Mouse (Mus musculus) heart, postnatal 0 days (tissue): ENCODE measurements at regions not wholly inside any gene's neighbourhood (a gene's known extent, or its start where the extent isn't known, plus 50 kb on each side); places are given as distances from the start of the nearest gene placed in this dataset.

ENCODE experiments used
- ATAC-seq: fragments of 200-750 bp; cut with Nextera tagmentation; 2 replicates; pipeline ENCODE4 v1.8.0; 2017; ENCODE audit warnings: low read depth, moderate number of reproducible peaks, moderate library complexity; ENCODE audit not compliant: insufficient read depth
- DNase-seq: peaks from one replicate; pipeline ENCODE4 v3.0.0-alpha.2; 2016; ENCODE audit warnings: low spot score
- H3K27ac ChIP-seq: fragments of 300-500 bp; sonication (generic); 2 replicates; pipeline ENCODE4 v1.5.1; 2014; ENCODE audit warnings: low read depth, mild to moderate bottlenecking
- H3K27me3 ChIP-seq: fragments of 300-500 bp; sonication (generic); 2 replicates; pipeline ENCODE4 v1.6.1; 2014; ENCODE audit warnings: low read length, mixed read lengths; ENCODE audit not compliant: control insufficient read depth, insufficient read depth
- H3K36me3 ChIP-seq: fragments of 300-500 bp; sonication (generic); replicated peaks from 2 replicates; pipeline ENCODE4 v1.6.1; 2014; ENCODE audit warnings: low read length, mixed read lengths; ENCODE audit not compliant: control insufficient read depth, insufficient read depth
- H3K4me1 ChIP-seq: fragments of 300-500 bp; sonication (generic); 2 replicates; pipeline ENCODE4 v1.6.1; 2014; ENCODE audit warnings: antibody characterized with exemption; ENCODE audit not compliant: control insufficient read depth, insufficient read depth
- H3K4me2 ChIP-seq: fragments of 300-500 bp; sonication (generic); 2 replicates; pipeline ENCODE4 v1.6.1; 2014; ENCODE audit warnings: low read depth, mild to moderate bottlenecking, low read length, moderate library complexity
- H3K4me3 ChIP-seq: fragments of 300-500 bp; sonication (generic); 2 replicates; pipeline ENCODE4 v1.5.1; 2014; ENCODE audit warnings: low read depth, low read length
- H3K9ac ChIP-seq: fragments of 300-500 bp; sonication (generic); replicated peaks from 2 replicates; pipeline ENCODE4 v1.6.1; 2014; ENCODE audit warnings: low read depth, low read length, mixed read lengths
- H3K9me3 ChIP-seq: fragments of 300-500 bp; sonication (generic); replicated peaks from 2 replicates; pipeline ENCODE4 v1.6.1; 2016; ENCODE audit warnings: low read length; ENCODE audit not compliant: control insufficient read depth
- CTCF ChIP-seq: IDR thresholded peaks from 2 replicates; pipeline ENCODE4 v1.5.1; 2016; ENCODE audit warnings: antibody characterized with exemption, control low read depth, low read depth
- EP300 ChIP-seq: IDR thresholded peaks from 2 replicates; pipeline ENCODE4 v1.6.1; 2016; ENCODE audit warnings: antibody characterized with exemption, low read depth
- WGBS: fragments of 180-500 bp; shearing (Covaris S2); extraction: QIAGEN DNeasy Blood & Tissue Kit; methylation state at CpG from one replicate; pipeline ENCODE4 v1.1.7; 2014; 5-methylcytosine and 5-hydroxymethylcytosine counted together

DNA sequence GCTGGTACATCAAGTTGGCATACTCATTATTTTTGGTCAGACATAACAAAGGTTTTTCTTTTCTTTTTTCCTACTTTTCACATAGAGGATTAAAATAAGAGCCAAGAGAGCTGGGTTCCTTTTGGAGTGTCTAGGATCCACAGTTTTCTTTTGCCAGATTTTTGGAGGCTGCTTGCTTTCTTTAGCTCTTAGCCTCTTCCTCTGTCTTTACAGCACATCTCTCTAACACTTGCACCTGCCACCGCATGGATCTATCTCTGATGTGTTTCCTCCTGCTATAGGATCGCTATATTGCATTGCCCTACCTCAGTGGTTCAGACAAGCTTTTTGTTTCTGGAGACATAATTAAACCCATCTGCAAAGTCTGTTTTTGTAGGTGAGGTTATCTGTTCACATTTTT is 339.9 kb downstream of the Rpl10l start:
- ATAC-seq (no peak), DNase-seq (no peak)
- Histone ChIP-seq H3K36me3 (no peaks in the 10 kb centered on the region), H3K9ac (no peak overlapping the region), H3K4me2 (no peak overlapping the region), H3K27ac (no peak overlapping the region), H3K27me3 (no peaks in the 10 kb centered on the region), H3K4me1 (no peaks in the 10 kb centered on the region), H3K9me3 (no peaks in the 10 kb centered on the region), H3K4me3 (no peak overlapping the region)
- 89% methylated on average over 2 of the region's 2 CpGs for WGBS
- no peak for TF ChIP-seq EP300
- TF ChIP-seq CTCF, result no peak

DNA sequence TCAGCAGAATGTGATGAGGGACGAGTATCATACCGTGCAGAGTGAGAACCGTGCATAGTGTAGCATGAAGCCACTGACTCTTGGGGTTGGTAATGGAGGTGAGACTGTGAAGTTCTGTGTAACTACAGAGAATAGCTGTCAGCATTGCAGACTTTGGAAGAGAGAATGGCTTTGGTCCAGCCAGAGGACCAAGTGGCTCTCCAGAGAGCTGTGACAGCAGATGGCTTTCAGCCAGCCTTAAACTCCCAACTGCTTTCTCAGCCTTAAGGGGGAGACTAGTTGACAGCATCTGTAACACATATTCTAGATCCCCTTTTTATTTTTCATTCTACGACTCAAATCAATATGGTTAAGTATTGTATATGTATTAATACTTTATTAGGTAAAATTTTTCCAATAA is 342.0 kb downstream of the Rpl10l start:
- Histone ChIP-seq H3K27ac (no peak overlapping the region), H3K36me3 (no peaks in the 10 kb centered on the region), H3K9me3 (no peaks in the 10 kb centered on the region), H3K4me2 (no peak overlapping the region), H3K27me3 (no peaks in the 10 kb centered on the region), H3K4me3 (no peak overlapping the region), H3K4me1 (no peaks in the 10 kb centered on the region), H3K9ac (no peak overlapping the region)
- ATAC-seq (no peak), DNase-seq (no peak)
- WGBS, result 64% methylated on average over 4 of the region's 4 CpGs
- TF ChIP-seq EP300, result no peak
- TF ChIP-seq CTCF, result no peak

DNA sequence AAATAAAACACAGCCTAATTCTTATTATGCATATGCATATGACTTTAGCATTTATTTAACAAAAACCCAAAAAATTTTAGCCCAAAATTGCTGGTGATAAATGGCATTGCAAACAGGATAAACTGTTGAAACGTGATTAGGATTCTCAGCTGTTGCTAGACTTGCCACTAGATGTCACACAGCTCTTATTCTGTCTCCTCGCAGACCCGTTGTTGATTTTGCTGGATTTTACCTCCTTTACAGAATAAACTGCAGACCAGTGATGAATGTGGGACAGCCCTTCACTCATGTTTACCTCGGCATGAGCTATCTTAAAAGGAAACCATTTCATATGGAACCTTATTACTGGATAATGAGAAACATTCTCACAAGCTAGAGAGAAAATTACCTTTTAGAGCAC is 352.4 kb downstream of the Rpl10l start:
- ATAC-seq, result no peak
- no peak overlapping the region for H3K9ac ChIP-seq
- H3K9me3 ChIP-seq, result no peaks in the 10 kb centered on the region
- H3K4me3 ChIP-seq, result no peak overlapping the region
- WGBS, result 24% methylated on average over 4 of the region's 4 CpGs
- DNase-seq, result no peak
- H3K4me2 ChIP-seq, result no peak overlapping the region
- no peaks in the 10 kb centered on the region for H3K27me3 ChIP-seq
- TF ChIP-seq CTCF (peak; percentile 17; the same call in 1 of the 2 replicates), EP300 (no peak)
- no peaks in the 10 kb centered on the region for H3K4me1 ChIP-seq
- no peaks in the 10 kb centered on the region for H3K36me3 ChIP-seq
- no peak overlapping the region for H3K27ac ChIP-seq

DNA sequence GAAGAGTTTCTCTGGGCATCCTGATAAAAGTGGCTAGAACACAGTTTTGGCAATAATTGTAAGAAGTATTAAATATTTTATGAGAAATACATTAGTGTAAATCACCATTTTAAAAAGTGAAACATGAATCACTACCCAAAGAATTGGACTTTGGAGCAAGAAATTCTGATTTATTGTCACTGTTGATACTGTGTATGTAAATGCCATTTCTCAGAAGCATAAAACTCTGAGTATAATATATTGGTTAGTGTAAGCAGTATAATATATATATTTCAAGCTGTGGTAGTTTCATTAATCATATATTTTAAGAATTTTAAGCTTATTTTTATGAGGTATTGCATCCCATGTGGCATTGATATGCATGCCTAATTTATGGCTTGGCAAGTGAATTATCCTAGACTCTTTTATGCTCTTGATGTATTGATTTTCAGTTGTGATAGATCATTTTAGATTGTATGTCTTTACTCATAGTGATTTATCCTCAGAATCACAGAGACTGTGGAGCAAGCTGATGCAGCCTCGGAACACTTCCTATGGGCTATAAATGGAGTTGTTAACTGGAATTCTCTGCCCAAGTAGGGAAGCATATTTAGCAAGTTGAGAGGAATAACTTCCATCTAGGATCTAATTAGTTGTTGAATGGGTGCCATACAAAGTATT is 354.4 kb downstream of the Rpl10l start:
- no peaks in the 10 kb centered on the region for H3K36me3 ChIP-seq
- H3K9ac ChIP-seq, result no peak overlapping the region
- H3K27me3 ChIP-seq, result no peaks in the 10 kb centered on the region
- H3K9me3 ChIP-seq, result no peaks in the 10 kb centered on the region
- H3K4me3 ChIP-seq, result no peak overlapping the region
- TF ChIP-seq CTCF (no peak), EP300 (no peak)
- H3K27ac ChIP-seq, result no peak overlapping the region
- 76% methylated on average over 1 of the region's 1 CpGs for WGBS
- no peak overlapping the region for H3K4me2 ChIP-seq
- no peaks in the 10 kb centered on the region for H3K4me1 ChIP-seq
- DNase-seq (no peak), ATAC-seq (no peak)
